Mouse (Mus musculus) G1E (cell line): ENCODE results near the gene Il16. TPM values are rescaled to one million over a fixed set of nuclear protein-coding genes. Genes with fewer than 3 reads are reported as not detected.

Experiments
- ATAC-seq: 2 replicates; pipeline ENCODE4 v1.8.0; 2016; ENCODE audit warnings: mild to moderate bottlenecking; ENCODE audit not compliant: insufficient number of reproducible peaks, poor library complexity, low FRiP score, severe bottlenecking; ENCODE audit errors: extremely low read depth
- DNase-seq: peaks from one replicate; pipeline ENCODE4 v3.0.0; 2012; ENCODE audit warnings: low spot score
- H3K27me3 ChIP-seq: 2 replicates; pipeline ENCODE4 v1.6.1; 2012; ENCODE audit warnings: mild to moderate bottlenecking, low read length, inconsistent platforms; ENCODE audit not compliant: insufficient read depth
- H3K36me3 ChIP-seq: replicated peaks from 2 replicates; pipeline ENCODE3; 2012; ENCODE audit warnings: mild to moderate bottlenecking, inconsistent platforms
- H3K4me1 ChIP-seq: 2 replicates; pipeline ENCODE4 v1.6.1; 2012; ENCODE audit warnings: low read depth, low read length, inconsistent platforms, mixed read lengths; ENCODE audit not compliant: insufficient read depth
- H3K4me3 ChIP-seq: 2 replicates; pipeline ENCODE4 v1.5.1; 2012; ENCODE audit warnings: low read depth, mild to moderate bottlenecking, inconsistent platforms, low read length, moderate library complexity, mixed read lengths
- H3K9me3 ChIP-seq: replicated peaks from 2 replicates; pipeline ENCODE4 v1.6.1; 2012; ENCODE audit warnings: inconsistent platforms
- CTCF ChIP-seq: IDR thresholded peaks from 2 replicates; pipeline ENCODE4 v1.5.1; 2012; ENCODE audit warnings: low read depth, low read length, inconsistent platforms, mixed read lengths
- GATA1 ChIP-seq: IDR thresholded peaks from 2 replicates; pipeline ENCODE4 v1.6.1; 2012; ENCODE audit warnings: borderline replicate concordance, low read length, inconsistent platforms, mixed read lengths
- GATA2 ChIP-seq: IDR thresholded peaks from 2 replicates; pipeline ENCODE4 v1.6.1; 2012; ENCODE audit warnings: low read depth, low read length, inconsistent platforms, borderline replicate concordance
- POLR2AphosphoS5 ChIP-seq: IDR thresholded peaks from 2 replicates; pipeline ENCODE4 v1.6.1; 2012; ENCODE audit warnings: low read depth, low read length, inconsistent platforms; ENCODE audit not compliant: insufficient replicate concordance
- TAL1 ChIP-seq: conservative IDR thresholded peaks from 2 replicates; pipeline ENCODE4 v1.6.1; 2012; ENCODE audit warnings: low read depth, low read length, inconsistent platforms, mixed read lengths
- polyA plus RNA-seq: library from polyadenylated mRNA; stranded (reverse); fragments of >175 nt; gene quantifications from 2 replicates; pipeline ENCODE4 v1.2.3, GENCODE M21; 2012
- total RNA-seq, 2 experiments: library from RNA; stranded (forward) in 1 of 2; stranded (reverse) in 1 of 2; fragments of 200-1000 nt in 1 of 2; fragments of >200 nt in 1 of 2; fragmentation: Nextera tagmentation in 1 of 2; gene quantifications; 2 replicates each; pipeline ENCODE4 v1.2.3; 2014 to 2017

Gene Il16
- total and polyA plus RNA-seq, 3 experiments = 0.02 to 1.1 TPM; not detected in 1

- no peaks in the 10 kb centered on the region for H3K36me3 ChIP-seq
- H3K27me3 ChIP-seq = peaks cover 5% of the 10 kb centered on the region
- DNase-seq (no peak), ATAC-seq (no peak)
- H3K4me1 ChIP-seq = no peaks in the 10 kb centered on the region
- no peak for TF ChIP-seq GATA1
- TF ChIP-seq POLR2AphosphoS5 = no peak
- no peak for TF ChIP-seq CTCF
- no peak for TF ChIP-seq GATA2
- H3K4me3 ChIP-seq = no peak overlapping the region
- no peaks in the 10 kb centered on the region for H3K9me3 ChIP-seq
Observed at GRCm38 (mm10) chr7:83731961-83732666, 13.4 kb downstream of the Il16 start.

GRCm38 (mm10) chr7:83731297-83731696 lies 14.2 kb downstream of the Il16 start:
- Histone ChIP-seq H3K27me3 (peaks cover 5% of the 10 kb centered on the region), H3K36me3 (no peaks in the 10 kb centered on the region), H3K4me3 (no peak overlapping the region), H3K9me3 (no peaks in the 10 kb centered on the region), H3K4me1 (no peaks in the 10 kb centered on the region)
- DNase-seq = no peak
- ATAC-seq = no peak
- TF ChIP-seq POLR2AphosphoS5 (no peak), CTCF (no peak), TAL1 (no peak), GATA1 (no peak), GATA2 (no peak)

GRCm38 (mm10) chr7:83726936-83727632 lies 18.4 kb downstream of the Il16 start:
- TF ChIP-seq TAL1 (no peak), GATA1 (no peak), GATA2 (no peak), POLR2AphosphoS5 (no peak), CTCF (no peak)
- Histone ChIP-seq H3K27me3 (peaks cover 2% of the 10 kb centered on the region; the same call in 1 of the 2 replicates), H3K9me3 (no peaks in the 10 kb centered on the region), H3K4me3 (no peak overlapping the region), H3K36me3 (no peaks in the 10 kb centered on the region), H3K4me1 (no peaks in the 10 kb centered on the region)
- ATAC-seq = no peak
- no peak for DNase-seq

- H3K36me3 ChIP-seq = no peaks in the 10 kb centered on the region
- ATAC-seq (no peak), DNase-seq (no peak)
- no peaks in the 10 kb centered on the region; the same call in 1 of the 2 replicates for H3K27me3 ChIP-seq
- H3K4me1 ChIP-seq = no peaks in the 10 kb centered on the region
- H3K9me3 ChIP-seq = no peaks in the 10 kb centered on the region
- H3K4me3 ChIP-seq = no peak overlapping the region
- TF ChIP-seq GATA1 = no peak
- no peak for TF ChIP-seq CTCF
- TF ChIP-seq GATA2 = no peak
- no peak for TF ChIP-seq TAL1
- no peak for TF ChIP-seq POLR2AphosphoS5
Observed at GRCm38 (mm10) chr7:83725801-83726200, 19.7 kb downstream of the Il16 start.

GRCm38 (mm10) chr7:83724541-83724940 lies 21.0 kb downstream of the Il16 start:
- DNase-seq (no peak), ATAC-seq (no peak)
- Histone ChIP-seq H3K27me3 (no peaks in the 10 kb centered on the region; the same call in 1 of the 2 replicates), H3K9me3 (no peaks in the 10 kb centered on the region), H3K4me1 (no peaks in the 10 kb centered on the region), H3K4me3 (no peak overlapping the region), H3K36me3 (no peaks in the 10 kb centered on the region)
- TF ChIP-seq GATA2 (no peak), TAL1 (no peak)

GRCm38 (mm10) chr7:83723954-83724353 lies 21.6 kb downstream of the Il16 start:
- ATAC-seq = no peak
- TF ChIP-seq GATA2 (no peak), CTCF (no peak), POLR2AphosphoS5 (no peak), TAL1 (no peak), GATA1 (no peak)
- no peaks in the 10 kb centered on the region for H3K4me1 ChIP-seq

More at GRCm38 (mm10) chr7:83723954-83724353, 21.6 kb downstream of the Il16 start:
- no peaks in the 10 kb centered on the region for H3K36me3 ChIP-seq
- no peak for DNase-seq
- H3K4me3 ChIP-seq = no peak overlapping the region
- no peaks in the 10 kb centered on the region; the same call in 1 of the 2 replicates for H3K27me3 ChIP-seq
- H3K9me3 ChIP-seq = no peaks in the 10 kb centered on the region
